Mouse (Mus musculus): Measurements from ENCODE around the gene Abcc6. TPM values are rescaled to one million over a fixed set of nuclear protein-coding genes. Genes with fewer than 3 reads are reported as not detected.

Abcc6 gene
- polyA plus RNA-seq, 1 experiment from 2014 or later: 0.26 TPM

DNA sequence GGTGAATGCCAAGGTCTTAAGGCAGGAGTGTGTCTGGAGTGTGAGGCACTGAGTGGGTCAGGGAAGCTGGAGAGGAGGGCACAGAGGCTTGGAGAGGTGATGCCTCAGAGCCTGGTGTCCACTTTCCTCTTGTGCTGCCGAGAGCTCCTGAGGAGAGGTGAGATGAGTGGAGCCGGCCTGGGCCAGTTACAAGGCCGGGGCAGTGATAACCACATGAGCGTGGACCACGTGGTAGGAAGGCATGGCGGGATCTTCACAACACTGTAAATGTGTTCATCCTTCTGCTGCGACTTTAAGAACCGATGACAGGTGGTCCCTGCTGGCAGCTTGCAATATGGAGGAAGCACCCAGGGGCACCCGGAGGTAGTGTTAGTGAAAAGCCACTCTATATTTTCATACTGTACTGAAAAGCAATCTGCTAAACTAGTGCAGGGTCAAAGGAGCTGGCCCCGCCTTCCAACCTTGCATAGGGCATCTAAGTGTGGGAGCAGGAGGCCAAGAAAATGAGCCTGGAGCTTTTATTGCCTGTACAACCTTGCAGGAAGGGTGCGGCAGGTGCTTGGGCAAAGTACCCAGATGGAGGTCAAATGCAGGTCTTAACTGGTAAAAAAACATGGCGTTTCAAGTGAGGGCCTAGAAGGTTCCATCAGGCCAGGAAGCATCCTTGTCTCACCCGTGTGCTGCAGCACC is 17.9 kb upstream of the Abcc6 start:
- no peak overlapping the region for H3K27ac ChIP-seq
- 92% methylated on average over 13 of the region's 13 CpGs for WGBS
- H3K9me3 ChIP-seq: no peaks in the 10 kb centered on the region
- no peaks in the 10 kb centered on the region for H3K27me3 ChIP-seq
- no peak overlapping the region for H3K4me3 ChIP-seq (replicated peaks)
- H3K4me1 ChIP-seq (replicated peaks): no peaks in the 10 kb centered on the region
- no peak overlapping the region for H3K4me2 ChIP-seq
- ATAC-seq (ENCODE audit: insufficient number of reproducible peaks, insufficient read depth, low FRiP score, low TSS enrichment, low read depth): no peak
- H3K9ac ChIP-seq (replicated peaks): no peak overlapping the region
- peaks cover 81% of the 10 kb centered on the region for H3K36me3 ChIP-seq

GRCm38 (mm10) chr7:46045882-46046281 is 15.8 kb upstream of the Abcc6 start:
- Histone ChIP-seq H3K27me3 (no peaks in the 10 kb centered on the region), H3K4me1 (replicated peaks) (no peaks in the 10 kb centered on the region), H3K27ac (no peak overlapping the region), H3K4me2 (no peak overlapping the region), H3K9ac (replicated peaks) (no peak overlapping the region), H3K36me3 (peaks cover 87% of the 10 kb centered on the region), H3K9me3 (no peaks in the 10 kb centered on the region), H3K4me3 (replicated peaks) (no peak overlapping the region)
- no peak for ATAC-seq (ENCODE audit: insufficient number of reproducible peaks, insufficient read depth, low FRiP score, low TSS enrichment, low read depth)
- 95% methylated on average over 11 of the region's 11 CpGs for WGBS

- Histone ChIP-seq H3K4me3 (replicated peaks) (no peak overlapping the region), H3K9me3 (no peaks in the 10 kb centered on the region), H3K4me2 (no peak overlapping the region), H3K27ac (no peak overlapping the region), H3K9ac (replicated peaks) (no peak overlapping the region), H3K4me1 (replicated peaks) (no peaks in the 10 kb centered on the region), H3K36me3 (peaks cover 86% of the 10 kb centered on the region), H3K27me3 (no peaks in the 10 kb centered on the region)
- 91% methylated on average over 10 of the region's 10 CpGs for WGBS
- ATAC-seq (ENCODE audit: insufficient number of reproducible peaks, insufficient read depth, low FRiP score, low TSS enrichment, low read depth): no peak
Measured at GRCm38 (mm10) chr7:46044106-46044505, 14.0 kb upstream of the Abcc6 start.

GRCm38 (mm10) chr7:46039873-46040272 is 9.8 kb upstream of the Abcc6 start:
- Histone ChIP-seq H3K27me3 (no peaks in the 10 kb centered on the region), H3K4me3 (replicated peaks) (no peak overlapping the region), H3K27ac (no peak overlapping the region), H3K36me3 (peaks cover 74% of the 10 kb centered on the region), H3K4me1 (replicated peaks) (peaks cover 2% of the 10 kb centered on the region), H3K9ac (replicated peaks) (no peak overlapping the region), H3K4me2 (no peak overlapping the region), H3K9me3 (no peaks in the 10 kb centered on the region)
- 78% methylated on average over 2 of the region's 2 CpGs for WGBS
- no peak for ATAC-seq (ENCODE audit: insufficient number of reproducible peaks, insufficient read depth, low FRiP score, low TSS enrichment, low read depth)

GRCm38 (mm10) chr7:46037433-46037832 is 7.3 kb upstream of the Abcc6 start:
- Histone ChIP-seq H3K4me1 (replicated peaks) (peaks cover 10% of the 10 kb centered on the region), H3K9me3 (no peaks in the 10 kb centered on the region), H3K27me3 (no peaks in the 10 kb centered on the region), H3K4me2 (no peak overlapping the region), H3K27ac (no peak overlapping the region), H3K9ac (replicated peaks) (no peak overlapping the region), H3K4me3 (replicated peaks) (no peak overlapping the region), H3K36me3 (peaks cover 49% of the 10 kb centered on the region)
- no peak for ATAC-seq (ENCODE audit: insufficient number of reproducible peaks, insufficient read depth, low FRiP score, low TSS enrichment, low read depth)
- WGBS: 93% methylated on average over 6 of the region's 6 CpGs

- Histone ChIP-seq H3K4me3 (replicated peaks) (no peak overlapping the region), H3K36me3 (peaks cover 30% of the 10 kb centered on the region), H3K4me1 (replicated peaks) (peaks cover 14% of the 10 kb centered on the region), H3K9me3 (no peaks in the 10 kb centered on the region), H3K27ac (no peak overlapping the region), H3K27me3 (no peaks in the 10 kb centered on the region), H3K4me2 (no peak overlapping the region), H3K9ac (replicated peaks) (no peak overlapping the region)
- no peak for ATAC-seq (ENCODE audit: insufficient number of reproducible peaks, insufficient read depth, low FRiP score, low TSS enrichment, low read depth)
- WGBS: 77% methylated on average over 2 of the region's 2 CpGs
Measured at GRCm38 (mm10) chr7:46035468-46035867, 5.4 kb upstream of the Abcc6 start.

- peak overlapping the region; percentile 87 for H3K4me2 ChIP-seq
- H3K9ac ChIP-seq (replicated peaks): peak overlapping the region; percentile 86; the same call in 1 of the 2 replicates
- WGBS: 90% methylated on average over 2 of the region's 2 CpGs
- no peak for ATAC-seq (ENCODE audit: insufficient number of reproducible peaks, insufficient read depth, low FRiP score, low TSS enrichment, low read depth)
- no peaks in the 10 kb centered on the region for H3K9me3 ChIP-seq
- H3K4me1 ChIP-seq (replicated peaks): peaks cover 19% of the 10 kb centered on the region
- H3K27me3 ChIP-seq: no peaks in the 10 kb centered on the region
- H3K36me3 ChIP-seq: peaks cover 25% of the 10 kb centered on the region
- no peak overlapping the region for H3K27ac ChIP-seq
- H3K4me3 ChIP-seq (replicated peaks): peak overlapping the region; percentile 89
Measured at GRCm38 (mm10) chr7:46034991-46035390, 4.9 kb upstream of the Abcc6 start.

DNA sequence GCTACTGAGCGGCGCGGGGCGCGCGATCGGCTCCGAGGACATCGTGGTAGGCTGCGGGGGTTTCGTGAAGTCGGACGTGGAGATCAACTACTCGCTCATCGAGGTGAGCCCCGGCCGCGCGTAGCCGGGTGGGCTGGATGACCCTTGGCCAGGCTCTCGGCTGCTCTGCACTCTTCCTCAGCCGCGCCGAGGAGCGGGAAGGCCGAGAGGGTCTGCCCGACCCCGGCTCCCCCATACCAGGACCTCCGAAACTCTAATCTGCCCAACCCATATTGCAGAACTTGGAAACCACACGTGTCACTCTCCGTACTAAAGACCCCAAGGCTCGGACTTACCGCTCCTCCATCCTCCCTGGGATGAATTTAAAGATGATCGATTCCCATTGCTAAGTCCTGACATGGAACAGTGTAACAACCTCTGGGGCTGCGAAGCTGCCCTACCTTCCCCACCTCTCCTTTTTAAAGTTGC is 3.8 kb upstream of the Abcc6 start:
- Histone ChIP-seq H3K36me3 (peaks cover 17% of the 10 kb centered on the region), H3K27me3 (no peaks in the 10 kb centered on the region), H3K4me2 (peak overlapping the region; percentile 87), H3K9me3 (no peaks in the 10 kb centered on the region), H3K4me1 (replicated peaks) (peaks cover 23% of the 10 kb centered on the region), H3K27ac (no peak overlapping the region), H3K4me3 (replicated peaks) (peak overlapping the region; percentile 89), H3K9ac (replicated peaks) (peak overlapping the region; percentile 86)
- WGBS: under 1% methylated on average over 35 of the region's 35 CpGs
- peak; percentile 35 for ATAC-seq (ENCODE audit: insufficient number of reproducible peaks, insufficient read depth, low FRiP score, low TSS enrichment, low read depth)

GRCm38 (mm10) chr7:46033109-46033869 is 3.2 kb upstream of the Abcc6 start, which contains the start of gene Nomo1:
Nomo1 (plus strand) TSS chr7:46033698.
- H3K27me3 ChIP-seq: no peaks in the 10 kb centered on the region
- no peaks in the 10 kb centered on the region for H3K9me3 ChIP-seq
- peak; percentile 91 for ATAC-seq (ENCODE audit: insufficient number of reproducible peaks, insufficient read depth, low FRiP score, low TSS enrichment, low read depth)
- WGBS: 6% methylated on average over 44 of the region's 44 CpGs
- no peak within 1 kb of the TSS for H3K27ac ChIP-seq
- H3K4me1 ChIP-seq (replicated peaks): peaks cover 23% of the 10 kb centered on the region
- peaks cover 11% of the 10 kb centered on the region for H3K36me3 ChIP-seq
- peak within 1 kb of the TSS; percentile 86 for H3K9ac ChIP-seq (replicated peaks)
- H3K4me3 ChIP-seq (replicated peaks): peak within 1 kb of the TSS; percentile 89
- H3K4me2 ChIP-seq: peak within 1 kb of the TSS; percentile 87

GRCm38 (mm10) chr7:46031075-46031474 is 973 bp upstream of the Abcc6 start:
- Histone ChIP-seq H3K9ac (replicated peaks) (no peak overlapping the region), H3K36me3 (no peaks in the 10 kb centered on the region), H3K4me3 (replicated peaks) (no peak overlapping the region), H3K27me3 (no peaks in the 10 kb centered on the region), H3K9me3 (no peaks in the 10 kb centered on the region), H3K4me1 (replicated peaks) (peaks cover 23% of the 10 kb centered on the region), H3K4me2 (no peak overlapping the region), H3K27ac (0 out of 2 replicates have a peak overlapping the region, but pooled peaks have one; percentile 7)
- no peak for ATAC-seq (ENCODE audit: insufficient number of reproducible peaks, insufficient read depth, low FRiP score, low TSS enrichment, low read depth)
- 76% methylated on average over 2 of the region's 2 CpGs for WGBS

- Histone ChIP-seq H3K9me3 (no peaks in the 10 kb centered on the region), H3K4me2 (peak overlapping the region; percentile 45), H3K4me1 (replicated peaks) (peaks cover 18% of the 10 kb centered on the region), H3K27ac (no peak overlapping the region), H3K9ac (replicated peaks) (no peak overlapping the region), H3K36me3 (no peaks in the 10 kb centered on the region), H3K27me3 (no peaks in the 10 kb centered on the region), H3K4me3 (replicated peaks) (0 out of 2 replicates have a peak overlapping the region, but pooled peaks have one; percentile 5)
- no peak for ATAC-seq (ENCODE audit: insufficient number of reproducible peaks, insufficient read depth, low FRiP score, low TSS enrichment, low read depth)
- WGBS: 70% methylated on average over 9 of the region's 9 CpGs
Measured at GRCm38 (mm10) chr7:46029299-46030144, 580 bp downstream of the Abcc6 start.
